Mouse (Mus musculus) c-Kit-negative CD71-positive TER-119-positive erythroid progenitor cells, embryonic 14.5 days (primary cell): ENCODE measurements around the gene Bsdc1.
"Not testable (repeated sequence)": the region's sequence is repeated elsewhere in the genome, so short reads cannot be mapped to it uniquely, and the experiment has no call there.

Source experiments
- DNase-seq: peaks from one replicate; pipeline ENCODE4 v3.0.0-alpha.2; 2013; ENCODE audit warnings: low read depth, low spot score

Gene Bsdc1

GRCm38 (mm10) chr4:129513086-129513767 is 51.8 kb downstream of the Bsdc1 start, which contains the start of gene Marcksl1:
TSS of gene Marcksl1 (plus strand) at chr4:129513581.
- DNase-seq = no peak

- DNase-seq = no peak
These were observed 52.5 kb downstream of the Bsdc1 start for GRCm38 (mm10) chr4:129513891-129514290.

GRCm38 (mm10) chr4:129514300-129514898 is 53.0 kb downstream of the Bsdc1 start:
- no peak for DNase-seq

- no peak for DNase-seq
These were observed 55.5 kb downstream of the Bsdc1 start for GRCm38 (mm10) chr4:129516925-129517324.

GRCm38 (mm10) chr4:129518519-129518918 is 57.1 kb downstream of the Bsdc1 start:
- DNase-seq = no peak

- DNase-seq = no peak
These were observed 64.0 kb downstream of the Bsdc1 start for GRCm38 (mm10) chr4:129525338-129525737.

- no peak for DNase-seq
These were observed 64.5 kb downstream of the Bsdc1 start for GRCm38 (mm10) chr4:129525889-129526288.

GRCm38 (mm10) chr4:129528901-129529300 is 67.5 kb downstream of the Bsdc1 start:
- not testable (repeated sequence) for DNase-seq
